Mouse (Mus musculus) urinary bladder, postnatal 36 days (tissue): ENCODE results near the gene Tbc1d5.
"Not testable (repeated sequence)": the region's sequence is repeated elsewhere in the genome, so short reads cannot be mapped to it uniquely, and the experiment has no call there.

Experiments
- DNase-seq, 2 experiments: peaks; one replicate each; pipeline ENCODE4 v3.0.0; 2022; ENCODE audit warnings: low spot score in 2 of 2, mixed read lengths in 1 of 2

Gene Tbc1d5

GRCm38 (mm10) chr17:50751911-50752310, 427.2 kb downstream of the Tbc1d5 start:
- no peak for DNase-seq

- no peak for DNase-seq
Measured at GRCm38 (mm10) chr17:50750874-50751273, 428.3 kb downstream of the Tbc1d5 start.

DNA sequence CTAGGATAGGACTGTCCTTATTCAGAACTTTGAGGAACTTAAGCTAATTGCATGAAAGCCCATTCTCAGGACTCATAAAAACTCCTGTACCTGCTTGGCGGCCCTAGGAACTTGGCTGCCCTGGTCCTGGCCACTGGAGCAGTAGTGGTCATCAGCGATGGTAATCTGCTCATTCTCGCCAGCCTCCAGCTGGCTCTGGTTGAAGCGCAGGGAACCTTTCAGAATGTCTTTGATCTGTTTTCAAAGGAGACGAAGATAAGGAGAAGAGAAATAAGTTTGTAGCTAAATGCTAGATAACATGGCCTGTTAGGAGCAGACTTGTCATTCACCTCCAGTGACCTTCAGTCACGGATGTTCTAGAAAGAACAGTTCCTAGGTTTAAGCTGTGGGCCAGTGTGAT, 437.8 kb downstream of the Tbc1d5 start:
- no peak for DNase-seq

DNA sequence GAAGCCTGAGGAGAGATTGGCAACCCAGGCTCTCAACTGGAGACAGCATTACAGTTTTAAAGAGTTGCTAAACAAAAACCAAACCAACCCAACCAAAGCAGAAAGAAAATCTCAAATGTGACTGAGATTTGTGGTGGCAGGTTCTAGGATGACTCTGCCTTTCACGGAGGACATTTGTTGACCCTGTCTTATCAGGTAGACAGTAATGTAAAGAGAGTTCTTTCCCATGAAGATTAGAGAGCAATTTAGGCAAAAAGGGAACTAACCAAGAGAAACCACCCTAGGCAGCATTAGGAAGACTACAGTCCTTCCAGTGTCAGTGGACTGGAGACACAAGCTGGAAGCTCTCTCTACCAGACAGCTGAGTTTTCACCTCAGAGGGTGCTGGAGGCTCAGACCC, 438.3 kb downstream of the Tbc1d5 start:
- no peak for DNase-seq

DNA sequence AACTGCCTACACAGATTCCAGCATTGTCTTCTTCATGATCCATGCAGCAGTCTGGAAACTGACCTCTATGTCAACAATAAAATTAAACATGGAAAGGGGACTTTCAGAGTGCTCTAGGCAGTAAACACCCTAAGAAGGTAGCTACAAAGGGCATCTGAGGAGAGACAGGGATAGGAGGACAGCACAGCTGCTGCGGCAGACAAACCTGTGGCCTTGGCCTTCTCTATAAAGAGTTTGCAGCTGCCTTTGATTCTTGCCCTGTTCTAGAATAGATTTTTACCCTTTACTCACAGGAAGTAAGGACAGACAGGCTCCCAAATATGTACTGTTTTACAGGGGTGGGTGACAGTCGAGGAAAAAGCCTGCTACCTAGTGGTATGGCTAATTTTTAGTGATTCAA, 440.7 kb downstream of the Tbc1d5 start:
- DNase-seq, result no peak

GRCm38 (mm10) chr17:50737068-50737467, 442.1 kb downstream of the Tbc1d5 start:
- no peak for DNase-seq

- no peak for DNase-seq
Measured at GRCm38 (mm10) chr17:50735955-50736533, 443.1 kb downstream of the Tbc1d5 start.

- peak in 1 of 2 experiments; percentile 11 for DNase-seq
Measured at GRCm38 (mm10) chr17:50735382-50735954, 443.7 kb downstream of the Tbc1d5 start.

DNA sequence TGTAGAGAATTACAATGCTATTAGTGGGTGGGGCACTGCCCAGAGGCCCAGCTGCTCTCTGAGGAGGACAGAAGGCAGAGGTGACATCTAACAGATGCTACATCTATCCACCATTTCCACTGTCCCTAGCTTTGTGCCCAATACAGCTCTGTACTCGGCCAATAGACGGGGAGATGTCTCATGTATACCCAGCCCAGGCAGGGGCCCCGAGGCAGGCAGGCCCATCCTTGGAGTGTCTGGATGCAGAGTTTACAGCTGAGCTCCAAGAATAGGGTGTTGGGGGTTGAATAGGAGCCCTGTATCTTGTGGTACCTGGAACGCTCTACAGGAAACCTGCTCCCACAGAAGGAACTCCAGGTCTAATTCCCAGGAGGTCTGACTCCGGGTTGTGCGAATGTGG, 444.4 kb downstream of the Tbc1d5 start:
- DNase-seq, result no peak

DNA sequence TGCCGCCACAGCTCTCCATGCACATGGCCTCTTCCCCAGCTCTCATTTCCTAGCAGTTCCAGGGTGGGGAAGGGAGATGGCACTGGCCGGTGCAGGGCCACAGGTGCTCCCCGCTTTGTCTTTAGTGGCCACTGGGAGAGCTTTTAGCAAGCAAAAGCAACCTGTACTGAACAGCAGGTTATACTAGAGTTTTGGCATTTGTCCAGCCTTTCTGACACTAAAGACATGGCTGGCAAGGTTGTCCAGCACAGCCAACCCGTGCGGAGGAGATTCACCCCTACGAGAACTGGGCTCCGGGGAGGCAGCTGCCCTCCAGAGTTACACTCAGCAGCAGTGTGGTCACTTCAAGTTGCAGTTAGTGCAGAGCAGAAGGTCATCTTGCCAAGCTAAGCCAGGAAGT, 445.8 kb downstream of the Tbc1d5 start:
- no peak for DNase-seq

- no peak for DNase-seq
Measured at GRCm38 (mm10) chr17:50731876-50732275, 447.3 kb downstream of the Tbc1d5 start.

DNA sequence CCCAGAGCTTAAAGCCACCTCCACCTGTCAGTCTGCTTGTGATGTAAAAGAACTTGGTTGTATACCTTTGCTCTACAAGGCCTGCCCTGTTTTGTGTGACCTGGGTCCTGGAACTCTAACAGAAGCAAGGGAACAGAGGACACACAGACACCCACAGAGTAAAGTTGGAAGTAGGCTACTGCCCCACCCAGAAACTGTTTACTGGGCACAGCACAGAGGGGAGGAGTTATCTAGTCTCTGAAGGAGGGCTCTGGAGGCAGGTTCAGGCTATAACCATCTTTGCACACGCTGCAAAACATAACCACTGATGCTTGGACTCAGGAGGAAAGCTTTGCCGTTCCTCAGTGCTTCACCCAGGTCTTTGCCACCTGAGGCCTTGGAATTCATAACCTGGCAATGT, 448.3 kb downstream of the Tbc1d5 start:
- DNase-seq, result no peak

- no peak for DNase-seq
Measured at GRCm38 (mm10) chr17:50729577-50729976, 449.6 kb downstream of the Tbc1d5 start.

DNA sequence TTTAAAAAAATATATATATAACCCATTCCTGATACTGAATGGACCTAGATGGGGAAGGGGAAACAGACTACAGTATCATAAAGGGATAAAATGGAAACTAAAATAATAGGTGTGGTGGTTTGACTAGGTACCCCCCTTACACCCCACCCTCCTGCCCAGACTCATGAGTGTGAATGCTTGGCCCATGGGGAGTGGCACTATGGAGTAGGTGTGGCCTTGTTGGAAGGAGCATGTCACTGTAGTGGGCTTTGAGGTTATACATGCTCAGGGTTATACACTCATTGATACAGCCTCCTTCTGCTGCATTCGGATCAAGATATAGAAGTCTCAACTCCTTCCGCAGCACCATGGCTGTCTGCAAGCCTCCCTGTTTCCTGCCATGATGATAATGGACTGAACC, 450.1 kb downstream of the Tbc1d5 start:
- DNase-seq, result no peak

DNA sequence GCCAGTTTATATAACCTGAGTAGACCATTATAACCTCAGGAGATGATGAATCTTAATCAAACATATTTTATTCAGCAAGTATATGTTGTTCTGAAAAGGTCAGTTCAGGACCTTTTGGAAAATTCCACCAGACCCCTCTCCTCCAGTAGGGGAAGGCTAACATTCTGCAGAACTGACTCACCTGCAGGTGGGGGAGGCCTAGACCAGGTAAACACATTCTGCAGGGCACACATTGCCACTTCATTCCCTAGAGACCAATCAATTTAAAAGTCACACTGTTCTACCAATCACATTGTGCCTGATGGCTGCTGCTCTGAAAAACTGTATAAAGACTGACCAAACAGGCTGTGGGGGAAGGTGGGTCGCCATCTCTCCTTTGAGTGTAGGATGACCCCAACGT, 452.9 kb downstream of the Tbc1d5 start:
- DNase-seq, result no peak

- no peak for DNase-seq
Measured at GRCm38 (mm10) chr17:50724376-50724775, 454.8 kb downstream of the Tbc1d5 start.

DNA sequence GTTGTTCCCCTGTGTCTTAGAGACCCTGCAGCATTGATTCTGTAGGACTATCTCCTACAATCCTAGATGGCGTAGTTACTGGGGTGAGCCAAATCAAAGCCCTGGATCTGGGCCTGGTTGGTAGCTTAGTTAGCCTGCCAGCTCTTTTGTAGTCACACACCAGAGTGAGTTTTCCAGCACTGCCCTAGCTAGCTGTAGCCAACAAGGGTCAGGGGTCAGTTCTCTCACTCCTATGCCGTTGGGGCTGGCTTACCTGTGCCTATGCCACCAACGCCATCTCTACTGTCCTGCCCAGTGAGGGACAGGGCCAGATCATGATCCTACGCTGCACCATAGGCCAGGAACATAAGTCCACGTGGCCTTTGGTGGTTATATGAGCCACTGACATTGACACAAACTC, 461.6 kb downstream of the Tbc1d5 start:
- DNase-seq, result no peak

- no peak for DNase-seq
Measured at GRCm38 (mm10) chr17:50710497-50711222, 468.5 kb downstream of the Tbc1d5 start.

DNA sequence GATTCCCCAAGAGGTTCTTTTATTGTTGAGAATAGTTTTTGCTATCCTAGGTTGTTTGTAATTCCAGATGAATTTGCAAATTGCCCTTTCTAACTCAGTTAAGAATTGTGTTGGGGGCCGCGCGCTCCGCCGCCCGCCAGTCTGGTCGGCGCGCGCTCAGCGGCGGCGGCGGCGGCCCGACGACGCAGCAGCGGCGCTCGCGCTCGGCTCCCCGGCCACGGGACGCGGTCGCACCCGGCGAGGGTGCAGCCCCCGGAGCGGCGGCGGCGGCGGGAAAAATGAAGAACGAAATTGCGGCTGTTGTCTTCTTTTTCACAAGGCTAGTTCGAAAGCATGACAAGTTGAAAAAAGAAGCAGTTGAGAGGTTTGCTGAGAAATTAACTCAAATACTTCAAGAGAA, 480.7 kb downstream of the Tbc1d5 start:
- DNase-seq, result not testable (repeated sequence)

GRCm38 (mm10) chr17:50688135-50688534, 491.0 kb downstream of the Tbc1d5 start:
- no peak for DNase-seq

DNA sequence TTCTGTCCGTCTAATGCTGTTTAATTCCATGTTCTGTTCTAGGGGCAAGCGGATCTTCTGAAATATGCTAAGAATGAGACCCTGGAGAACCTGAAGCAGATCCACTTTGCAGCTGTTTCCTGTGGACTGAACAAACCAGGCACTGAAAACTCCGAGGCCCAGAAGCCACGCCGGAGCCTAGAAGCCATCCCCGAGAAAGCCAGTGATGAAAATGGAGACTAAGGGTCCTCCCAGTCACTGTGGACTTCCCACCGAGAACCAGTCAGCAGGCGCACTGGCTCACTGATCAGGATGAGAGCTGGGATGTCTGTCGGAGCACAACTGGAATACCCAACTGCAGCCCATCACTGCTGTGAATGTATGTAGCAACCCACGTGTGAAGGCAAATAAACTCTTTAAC, 491.5 kb downstream of the Tbc1d5 start:
- no peak for DNase-seq

DNA sequence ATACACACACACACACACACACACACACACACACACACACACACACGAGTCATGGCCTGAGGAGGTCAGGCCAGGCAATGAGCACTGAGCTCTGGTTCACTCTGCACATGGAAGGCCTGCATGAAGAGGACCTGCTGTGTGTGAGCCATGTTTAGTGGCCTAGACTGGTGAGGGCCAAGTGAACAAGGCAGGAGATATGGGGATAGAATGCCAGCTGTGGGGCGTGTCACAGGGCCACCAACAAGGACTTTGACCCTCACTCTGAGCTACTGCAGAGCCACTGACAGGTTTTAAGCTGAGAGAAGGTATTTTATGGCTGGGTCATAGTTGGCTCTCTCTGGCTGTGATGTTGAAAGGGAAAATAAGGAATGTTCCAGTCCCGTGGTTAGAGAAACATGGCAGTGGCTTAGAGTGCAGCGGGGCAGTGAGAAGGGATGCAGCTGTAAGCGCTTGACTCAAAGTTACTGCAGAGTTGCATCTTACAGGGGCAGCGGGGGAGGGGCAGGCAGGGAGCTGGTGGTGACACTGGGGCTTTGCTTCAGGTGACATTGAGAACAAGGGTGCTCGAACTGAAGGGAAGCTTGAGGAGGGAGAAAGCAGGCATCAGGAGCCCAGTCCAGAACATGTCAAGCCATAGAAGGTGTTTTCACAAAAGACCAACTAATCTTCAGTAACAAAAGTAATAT, 494.0 kb downstream of the Tbc1d5 start:
- DNase-seq, result no peak
